Comparison of ENCODE assay signal across 27 mouse cellular contexts in the genomic region with DNA sequence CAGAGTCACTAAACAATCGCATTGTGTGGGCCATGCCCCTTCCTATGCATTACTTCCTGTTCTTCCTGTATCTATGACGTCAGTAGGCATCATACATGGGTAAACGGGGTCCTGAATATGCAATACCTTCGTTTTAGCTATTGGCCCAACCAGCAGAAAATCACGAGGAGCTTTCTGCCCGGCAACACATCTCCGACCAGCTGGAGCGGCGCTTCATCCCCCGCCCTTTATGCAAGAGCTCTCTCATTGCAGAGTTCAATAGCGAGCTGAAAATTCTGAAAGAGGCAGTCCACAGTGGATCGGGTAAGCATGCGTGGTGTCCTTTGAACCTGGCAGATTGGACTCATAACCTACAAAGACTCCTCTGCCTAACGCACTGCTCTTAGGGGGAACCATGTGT. TPM values are rescaled to one million over a fixed set of nuclear protein-coding genes. Genes with fewer than 3 reads are reported as not detected.
DNase-seq lines count a peak whose midpoint lies in the region; ATAC-seq and TF ChIP-seq lines count a peak whose summit lies in the region.
"Had no signal": no experiment of that assay in that cellular context is flagged by ENCODE, and none has a peak within 500 bp of the region (broad histone marks: within the 10 kb centered on the region; RNA-seq: fewer than 3 reads in every experiment).

No protein-coding gene starts in this region.

- H3K9ac ChIP-seq in forebrain, postnatal 0 days, result no peak overlapping the region
- H3K9ac ChIP-seq: embryonic facial prominence, embryonic 13.5 days; embryonic facial prominence, embryonic 15.5 days; forebrain, embryonic 13.5 days; forebrain, embryonic 15.5 days had no signal

- TF ChIP-seq POLR2A in testis, adult 2 months (IDR thresholded peaks at IDR 0.05; ENCODE audit: control insufficient read depth, low read depth, low read length), result no peak

- DNase-seq in forebrain, postnatal 0 days, result no peak
- DNase-seq in forebrain, embryonic 10.5 days (ENCODE audit: extremely low spot score, low spot score), result no peak
- peak; percentile 60 for DNase-seq in heart, adult 11 months
- DNase-seq in heart, postnatal 36 days, result no peak
- DNase-seq in testis, postnatal 14 days (ENCODE audit: low spot score), result no peak
- DNase-seq in ovary, postnatal 10 days (ENCODE audit: low spot score), result no peak
- DNase-seq: adrenal gland, adult 2 months; adrenal gland, postnatal 10 days; adrenal gland, postnatal 25 days; B cell, adult 2 months; cerebellum, adult 11 months; cerebellum, adult 18-20 months; cerebellum, adult 8-10 months; cerebellum, adult 9-11 months; cerebellum, postnatal 14 days; cerebellum, postnatal 36 days; embryo, embryonic 11 days had no signal

- no peaks in the 10 kb centered on the region for H3K36me3 ChIP-seq in forebrain, postnatal 0 days (ENCODE audit: insufficient read depth)
- H3K36me3 ChIP-seq in forebrain, embryonic 10.5 days (replicated peaks), result no peaks in the 10 kb centered on the region
- H3K36me3 ChIP-seq in testis, adult 2 months (ENCODE audit: control insufficient read depth, insufficient read depth, low read length), result no peaks in the 10 kb centered on the region
- H3K36me3 ChIP-seq: embryonic facial prominence, embryonic 13.5 days; embryonic facial prominence, embryonic 15.5 days; forebrain, embryonic 15.5 days; G1E had no signal

- no peak overlapping the region for H3K27ac ChIP-seq in forebrain, postnatal 0 days (ENCODE audit: low read depth, low read length)
- H3K27ac ChIP-seq in forebrain, embryonic 10.5 days, result no peak overlapping the region
- H3K27ac ChIP-seq in testis, adult 2 months (ENCODE audit: control insufficient read depth, insufficient read depth, low read depth, low read length), result no peak overlapping the region
- H3K27ac ChIP-seq: embryonic facial prominence, embryonic 13.5 days; embryonic facial prominence, embryonic 15.5 days; forebrain, embryonic 13.5 days; forebrain, embryonic 15.5 days had no signal

- H3K9me3 ChIP-seq in forebrain, postnatal 0 days (ENCODE audit: low read length), result no peaks in the 10 kb centered on the region
- H3K9me3 ChIP-seq in forebrain, embryonic 10.5 days, result no peaks in the 10 kb centered on the region
- H3K9me3 ChIP-seq: embryonic facial prominence, embryonic 13.5 days; embryonic facial prominence, embryonic 15.5 days; forebrain, embryonic 13.5 days; forebrain, embryonic 15.5 days; G1E had no signal

- no peak overlapping the region for H3K4me3 ChIP-seq in forebrain, postnatal 0 days (ENCODE audit: low read depth, low read length)
- H3K4me3 ChIP-seq in forebrain, embryonic 10.5 days, result no peak overlapping the region
- peak overlapping the region; percentile 5; the same call in 1 of the 2 replicates for H3K4me3 ChIP-seq in testis, adult 2 months (ENCODE audit: control insufficient read depth, low read depth, low read length)
- H3K4me3 ChIP-seq: embryonic facial prominence, embryonic 13.5 days; embryonic facial prominence, embryonic 15.5 days; erythroblast, embryonic 14.5 days; forebrain, embryonic 13.5 days; forebrain, embryonic 15.5 days had no signal

- H3K4me2 ChIP-seq in forebrain, postnatal 0 days (ENCODE audit: low read depth), result no peak overlapping the region
- H3K4me2 ChIP-seq: embryonic facial prominence, embryonic 13.5 days; embryonic facial prominence, embryonic 15.5 days; forebrain, embryonic 13.5 days; forebrain, embryonic 15.5 days had no signal

- peak; percentile 51; the same call in 1 of the 2 replicates for ATAC-seq in forebrain, postnatal 0 days
- ATAC-seq: CD4-positive, CD25-positive, alpha-beta regulatory T cell, adult 4 months; forebrain, embryonic 13.5 days; forebrain, embryonic 15.5 days; Patski had no signal

- no peaks in the 10 kb centered on the region for H3K27me3 ChIP-seq in forebrain, postnatal 0 days (ENCODE audit: insufficient read depth, low read length)
- H3K27me3 ChIP-seq in forebrain, embryonic 10.5 days (ENCODE audit: poor library complexity, severe bottlenecking), result no peaks in the 10 kb centered on the region
- H3K27me3 ChIP-seq in testis, adult 2 months (ENCODE audit: control insufficient read depth, insufficient read depth, low read length), result no peaks in the 10 kb centered on the region
- H3K27me3 ChIP-seq: CH12.LX; embryonic facial prominence, embryonic 13.5 days; embryonic facial prominence, embryonic 15.5 days; forebrain, embryonic 13.5 days; forebrain, embryonic 15.5 days had no signal

- TF ChIP-seq CTCF in forebrain, postnatal 0 days (IDR thresholded peaks at IDR 0.05; ENCODE audit: low read depth), result no peak
- TF ChIP-seq CTCF in testis, adult 2 months (IDR thresholded peaks at IDR 0.05; ENCODE audit: control insufficient read depth, insufficient read depth, insufficient replicate concordance, low read depth, low read length), result no peak

- no peaks in the 10 kb centered on the region for H3K4me1 ChIP-seq in forebrain, postnatal 0 days (ENCODE audit: insufficient read depth)
- peaks cover 5% of the 10 kb centered on the region; the same call in 1 of the 2 replicates for H3K4me1 ChIP-seq in forebrain, embryonic 10.5 days
- H3K4me1 ChIP-seq in testis, adult 2 months (ENCODE audit: control insufficient read depth, insufficient read depth, low read length), result peaks cover 6% of the 10 kb centered on the region
- H3K4me1 ChIP-seq: embryonic facial prominence, embryonic 15.5 days; forebrain, embryonic 13.5 days; forebrain, embryonic 15.5 days had no signal

- intact Hi-C loops in heart, postnatal 36 days (cut with DNase I), result loop anchor here (5.0 kb wide), 1 partner anchor 159 kb away; no protein-coding TSS in a partner anchor

- WGBS in forebrain, postnatal 0 days, result 62% methylated on average over 14 of the region's 14 CpGs
- WGBS in forebrain, embryonic 10.5 days, result 78% methylated on average over 14 of the region's 14 CpGs

RNA-seq across cellular contexts. Expression of a gene that starts 22.7 kb away (rescaled TPM):
- total RNA-seq in forebrain, postnatal 0 days (2014; rRNA removed), result 22.9 and 32.7 TPM in 2 replicates
- polyA plus RNA-seq in forebrain, postnatal 0 days (2015; fragmentation: Nextera tagmentation; extraction: Ambion mirVana), result 19.5 and 21.6 TPM in 2 replicates
- 53.4 and 56.0 TPM in 2 replicates for polyA plus RNA-seq in forebrain, embryonic 10.5 days (2016; fragmentation: Nextera tagmentation; extraction: Ambion mirVana)
- total RNA-seq in heart, postnatal 36 days (2021), result 10 to 100 TPM; 11.7 to 12.7 TPM
- 6.7 and 7.0 TPM in 2 replicates for polyA plus RNA-seq in testis, adult 2 months (2012; rRNA removed)
